Mouse (Mus musculus): ENCODE measurements around the gene Tead1.

DNA sequence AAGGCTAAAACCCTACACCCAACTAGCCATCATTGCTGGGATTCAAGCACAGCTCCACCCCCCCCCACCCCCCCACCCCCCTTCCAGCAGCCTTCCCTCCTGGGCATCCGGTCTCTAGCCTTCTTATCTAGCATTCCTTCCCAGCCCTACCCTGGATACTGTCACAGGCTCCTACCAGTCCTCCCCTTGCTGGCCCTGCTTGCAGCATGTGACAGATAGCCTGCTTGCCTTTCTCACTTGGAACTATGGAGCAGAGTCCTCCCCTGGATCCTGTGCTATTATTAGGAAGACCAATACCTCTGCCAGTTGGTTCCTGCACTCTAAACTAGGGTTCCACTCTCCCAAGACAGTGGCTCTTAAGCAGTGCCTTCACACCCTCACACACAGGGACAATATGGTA, 18.8 kb upstream of the Tead1 start:
- TF ChIP-seq POLR2A (IDR thresholded peaks at IDR 0.05; ENCODE audit: low read depth, low read length) (no peak), CTCF (IDR thresholded peaks at IDR 0.05; ENCODE audit: extremely low read depth, insufficient read depth, insufficient read length, insufficient replicate concordance) (no peak)
